Mouse (Mus musculus) gastrocnemius, adult 2 months (tissue): ENCODE results near the gene Sowahc. TPM values are rescaled to one million over a fixed set of nuclear protein-coding genes. Genes with fewer than 3 reads are reported as not detected.
A peak's percentile ranks its signal among the peaks of the same experiment; 100 is the strongest.

ENCODE experiments used
- DNase-seq: peaks from one replicate; pipeline ENCODE4 v3.0.0; 2022
- H3K27ac ChIP-seq: fragments of 200-600 bp; 2 replicates; pipeline ENCODE4 v1.8.1; 2022; ENCODE audit warnings: mild to moderate bottlenecking
- H3K4me3 ChIP-seq: fragments of 200-600 bp; 2 replicates; pipeline ENCODE4 v1.8.1; 2022; ENCODE audit warnings: mild to moderate bottlenecking, moderate library complexity
- CTCF ChIP-seq: fragments of 200-600 bp; IDR thresholded peaks from 2 replicates; pipeline ENCODE4 v1.8.1; 2022; ENCODE audit warnings: antibody characterized with exemption, mild to moderate bottlenecking, moderate library complexity
- intact Hi-C: fragments of 180-260 bp; cut with DNase I; formaldehyde crosslinking; loops from one replicate; pipeline ENCODE4 v1.15.1; 2025
- total RNA-seq, 2 experiments: library from RNA; stranded (reverse); gene quantifications; 2 replicates each; pipeline ENCODE4 v1.2.3; 2021

Gene Sowahc
- total RNA-seq, 2 experiments from 2014 or later: 0.75 to 0.77 TPM

GRCm38 (mm10) chr10:59229205-59229820 is 7.6 kb downstream of the Sowahc start:
- no peak for TF ChIP-seq CTCF
- no peak overlapping the region for H3K4me3 ChIP-seq
- DNase-seq: no peak
- intact Hi-C loops: no loop called here
- H3K27ac ChIP-seq: no peak overlapping the region

GRCm38 (mm10) chr10:59235227-59235626 is 13.5 kb downstream of the Sowahc start:
- Histone ChIP-seq H3K4me3 (no peak overlapping the region), H3K27ac (no peak overlapping the region)
- no peak for TF ChIP-seq CTCF
- intact Hi-C loops: no loop called here
- DNase-seq: no peak

GRCm38 (mm10) chr10:59235847-59236246 is 14.1 kb downstream of the Sowahc start:
- Histone ChIP-seq H3K27ac (no peak overlapping the region), H3K4me3 (no peak overlapping the region)
- no peak for DNase-seq
- no peak for TF ChIP-seq CTCF
- intact Hi-C loops: no loop called here

- no peak for DNase-seq
- TF ChIP-seq CTCF: no peak
- Histone ChIP-seq H3K4me3 (no peak overlapping the region), H3K27ac (no peak overlapping the region)
- intact Hi-C loops: no loop called here
These were observed 14.7 kb downstream of the Sowahc start for GRCm38 (mm10) chr10:59236486-59236885.

- TF ChIP-seq CTCF: no peak
- Histone ChIP-seq H3K27ac (no peak overlapping the region), H3K4me3 (no peak overlapping the region)
- DNase-seq: peak; percentile 23
- intact Hi-C loops: no loop called here
These were observed 16.0 kb downstream of the Sowahc start for GRCm38 (mm10) chr10:59237757-59238156.

- DNase-seq: no peak
- no peak for TF ChIP-seq CTCF
- no peak overlapping the region for H3K4me3 ChIP-seq
- H3K27ac ChIP-seq: no peak overlapping the region
- intact Hi-C loops: no loop called here
These were observed 19.4 kb downstream of the Sowahc start for GRCm38 (mm10) chr10:59241141-59241541.

GRCm38 (mm10) chr10:59249531-59249930 is 27.8 kb downstream of the Sowahc start:
- no peak overlapping the region for H3K4me3 ChIP-seq
- DNase-seq: no peak
- TF ChIP-seq CTCF: no peak
- no peak overlapping the region for H3K27ac ChIP-seq
- intact Hi-C loops: no loop called here

- intact Hi-C loops: no loop called here
- Histone ChIP-seq H3K27ac (no peak overlapping the region), H3K4me3 (no peak overlapping the region)
- no peak for DNase-seq
- no peak for TF ChIP-seq CTCF
These were observed 28.9 kb downstream of the Sowahc start for GRCm38 (mm10) chr10:59250679-59251078.

- no peak overlapping the region for H3K27ac ChIP-seq
- no peak for TF ChIP-seq CTCF
- no peak for DNase-seq
- no peak overlapping the region for H3K4me3 ChIP-seq
- intact Hi-C loops: no loop called here
These were observed 30.2 kb downstream of the Sowahc start for GRCm38 (mm10) chr10:59251980-59252379.

- Histone ChIP-seq H3K27ac (no peak overlapping the region), H3K4me3 (no peak overlapping the region)
- no peak for TF ChIP-seq CTCF
- DNase-seq: no peak
- intact Hi-C loops: no loop called here
These were observed 30.6 kb downstream of the Sowahc start for GRCm38 (mm10) chr10:59252396-59252795.

GRCm38 (mm10) chr10:59253541-59254079 is 31.9 kb downstream of the Sowahc start:
- no peak for TF ChIP-seq CTCF
- H3K4me3 ChIP-seq: no peak overlapping the region
- no peak for DNase-seq
- H3K27ac ChIP-seq: no peak overlapping the region
- intact Hi-C loops: no loop called here

- no peak overlapping the region for H3K27ac ChIP-seq
- DNase-seq: no peak
- intact Hi-C loops: no loop called here
- no peak for TF ChIP-seq CTCF
- H3K4me3 ChIP-seq: no peak overlapping the region
These were observed 34.8 kb downstream of the Sowahc start for GRCm38 (mm10) chr10:59256533-59256932.

GRCm38 (mm10) chr10:59259572-59259971 is 37.8 kb downstream of the Sowahc start:
- DNase-seq: no peak
- no peak for TF ChIP-seq CTCF
- no peak overlapping the region for H3K4me3 ChIP-seq
- intact Hi-C loops: no loop called here
- no peak overlapping the region for H3K27ac ChIP-seq

- no peak for DNase-seq
- intact Hi-C loops: no loop called here
- TF ChIP-seq CTCF: no peak
- H3K27ac ChIP-seq: no peak overlapping the region
- H3K4me3 ChIP-seq: no peak overlapping the region
These were observed 39.9 kb downstream of the Sowahc start for GRCm38 (mm10) chr10:59261603-59262002.
